Mouse (Mus musculus) hindbrain, embryonic 12.5 days (tissue): ENCODE measurements at regions not wholly inside any gene's neighbourhood (a gene's known extent, or its start where the extent isn't known, plus 50 kb on each side); places are given as distances from the start of the nearest gene placed in this dataset.
A peak's percentile ranks its signal among the peaks of the same experiment; 100 is the strongest.

Experiments used
- ATAC-seq: fragments of 200-750 bp; cut with Nextera tagmentation; 2 replicates; pipeline ENCODE4 v1.8.0; 2017; ENCODE audit warnings: moderate TSS enrichment; ENCODE audit not compliant: low FRiP score
- H3K27ac ChIP-seq: fragments of 300-500 bp; sonication (generic); 2 replicates; pipeline ENCODE4 v1.5.1; 2016; ENCODE audit warnings: mild to moderate bottlenecking
- H3K27me3 ChIP-seq: fragments of 300-500 bp; sonication (generic); 2 replicates; pipeline ENCODE4 v1.6.1; 2016; ENCODE audit warnings: mild to moderate bottlenecking
- H3K36me3 ChIP-seq: fragments of 300-500 bp; sonication (generic); 2 replicates; pipeline ENCODE4 v1.6.1; 2016; ENCODE audit warnings: mild to moderate bottlenecking
- H3K4me1 ChIP-seq: fragments of 300-500 bp; sonication (generic); 2 replicates; pipeline ENCODE4 v1.6.1; 2016
- H3K4me2 ChIP-seq: fragments of 300-500 bp; sonication (generic); replicated peaks from 2 replicates; pipeline ENCODE4 v1.6.1; 2016; ENCODE audit warnings: mild to moderate bottlenecking
- H3K4me3 ChIP-seq: fragments of 300-500 bp; sonication (generic); 2 replicates; pipeline ENCODE4 v1.5.1; 2016; ENCODE audit warnings: mild to moderate bottlenecking
- H3K9ac ChIP-seq: fragments of 300-500 bp; sonication (generic); 2 replicates; pipeline ENCODE4 v1.6.1; 2016; ENCODE audit warnings: mild to moderate bottlenecking, moderate library complexity
- H3K9me3 ChIP-seq: fragments of 300-500 bp; sonication (generic); replicated peaks from 2 replicates; pipeline ENCODE4 v1.6.1; 2016; ENCODE audit warnings: mild to moderate bottlenecking
- WGBS: fragments of 180-500 bp; shearing (Covaris S2); methylation state at CpG from one replicate; pipeline ENCODE4 v1.1.7; 2016; 5-methylcytosine and 5-hydroxymethylcytosine counted together

DNA sequence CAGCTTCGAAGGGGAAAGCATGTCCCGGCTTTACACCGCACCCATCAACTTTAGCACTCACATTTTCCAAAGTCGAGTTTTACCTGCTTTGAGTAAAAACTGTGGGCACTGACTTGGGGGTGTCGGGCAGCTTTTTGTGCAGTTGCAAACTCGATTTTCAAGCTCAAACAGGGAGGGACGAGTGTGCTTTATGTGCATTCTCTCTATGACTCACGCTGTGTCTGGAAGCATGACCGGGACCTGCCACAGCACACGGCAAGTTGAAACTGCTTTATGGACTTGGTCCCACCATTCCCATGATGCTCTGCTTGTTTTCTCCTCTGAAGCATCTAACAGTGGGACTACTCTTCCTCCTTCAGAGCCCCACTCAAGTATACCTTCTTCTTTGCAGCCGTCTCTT, 174.8 kb downstream of the Sox2 start:
- Histone ChIP-seq H3K27me3 (no peaks in the 10 kb centered on the region), H3K9me3 (no peaks in the 10 kb centered on the region), H3K27ac (no peak overlapping the region), H3K4me2 (no peak overlapping the region), H3K9ac (no peak overlapping the region), H3K36me3 (no peaks in the 10 kb centered on the region), H3K4me1 (no peaks in the 10 kb centered on the region), H3K4me3 (no peak overlapping the region)
- ATAC-seq = no peak
- WGBS = 88% methylated on average over 11 of the region's 11 CpGs

DNA sequence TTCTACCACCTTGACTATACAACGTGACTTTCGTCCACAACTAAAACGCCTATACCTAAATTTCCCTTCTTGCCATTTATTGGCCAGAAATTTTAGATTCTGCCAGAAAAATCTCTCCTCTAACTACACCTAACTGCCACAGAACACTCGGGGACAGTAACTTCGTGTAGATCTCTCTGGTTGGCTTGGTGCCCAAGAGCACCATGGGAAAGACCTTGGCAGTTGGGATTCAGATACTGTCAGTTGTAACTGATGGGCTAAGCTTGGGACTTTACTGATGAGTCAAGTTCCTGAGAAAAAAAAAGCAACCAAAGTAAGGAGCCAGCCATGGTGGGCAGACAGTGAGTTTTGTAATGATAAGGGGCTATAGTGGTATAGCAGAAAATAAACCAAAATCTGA, 176.2 kb downstream of the Sox2 start:
- no peak overlapping the region for H3K27ac ChIP-seq
- ATAC-seq = no peak
- no peak overlapping the region for H3K4me2 ChIP-seq
- no peak overlapping the region for H3K9ac ChIP-seq
- no peaks in the 10 kb centered on the region for H3K27me3 ChIP-seq
- H3K36me3 ChIP-seq = no peaks in the 10 kb centered on the region
- WGBS = 91% methylated on average over 5 of the region's 5 CpGs
- H3K9me3 ChIP-seq = no peaks in the 10 kb centered on the region
- H3K4me1 ChIP-seq = no peaks in the 10 kb centered on the region
- H3K4me3 ChIP-seq = no peak overlapping the region

DNA sequence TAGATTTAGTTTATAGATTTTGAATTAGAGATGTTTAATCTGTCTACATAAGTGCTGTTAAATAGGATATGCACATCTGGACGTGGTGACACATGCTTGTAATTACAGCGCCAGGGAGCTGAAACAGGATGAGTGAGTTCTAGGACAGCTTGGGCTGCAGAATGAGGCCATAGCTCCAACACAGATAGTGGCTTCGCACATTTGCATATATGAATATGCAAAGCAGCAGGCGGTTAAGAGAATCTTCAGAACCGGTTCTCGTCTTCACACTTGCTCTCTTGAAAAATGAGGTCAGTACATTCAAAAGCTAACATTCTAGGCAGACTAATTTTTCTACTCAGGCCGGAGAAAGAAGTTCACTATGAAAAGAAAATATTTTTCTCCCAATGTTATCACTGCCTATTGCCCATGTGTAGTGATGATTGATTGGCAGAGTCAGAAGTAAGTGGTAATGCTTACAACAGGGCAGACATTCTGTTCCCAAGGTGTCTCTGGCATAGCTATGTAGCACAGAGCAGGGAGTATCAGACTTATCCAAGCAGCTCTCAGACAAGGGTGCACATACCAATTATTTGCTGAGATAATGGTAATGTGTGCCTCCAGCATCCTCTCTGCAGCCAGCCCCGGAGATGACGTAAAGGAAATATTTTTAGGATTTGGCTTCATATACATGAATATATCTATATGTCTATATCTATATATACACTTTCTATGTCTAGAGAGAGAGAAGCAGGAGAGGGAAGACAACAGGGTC, 178.4 kb downstream of the Sox2 start:
- Histone ChIP-seq H3K9me3 (no peaks in the 10 kb centered on the region), H3K4me1 (no peaks in the 10 kb centered on the region), H3K4me2 (no peak overlapping the region), H3K9ac (no peak overlapping the region), H3K36me3 (no peaks in the 10 kb centered on the region), H3K27me3 (no peaks in the 10 kb centered on the region), H3K4me3 (no peak overlapping the region), H3K27ac (no peak overlapping the region)
- WGBS = 50% methylated on average over 9 of the region's 9 CpGs
- no peak for ATAC-seq

DNA sequence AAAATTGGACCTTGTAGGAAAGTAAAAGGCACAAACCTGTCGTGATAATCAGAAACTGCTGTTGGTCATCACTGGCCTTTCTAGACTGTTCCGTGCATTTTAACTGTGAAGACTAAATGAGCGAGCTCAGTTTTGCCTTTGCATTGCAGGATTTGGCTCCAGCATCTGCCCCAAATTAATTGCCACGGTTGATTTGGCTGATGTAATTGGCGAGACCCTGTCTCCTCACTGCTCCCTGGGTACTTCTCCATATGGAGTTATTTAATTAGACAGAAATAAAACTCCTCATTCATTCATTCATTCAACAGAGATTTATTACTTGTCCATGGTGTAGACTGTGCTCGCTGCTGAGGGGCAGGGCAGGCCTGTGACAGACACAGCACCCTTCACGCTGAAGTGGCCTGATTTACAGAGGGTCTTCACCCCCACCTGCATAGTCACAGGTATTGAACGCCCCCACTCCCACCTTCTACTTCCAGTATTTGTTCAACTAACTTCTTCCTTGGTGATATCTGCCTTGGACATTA, 186.6 kb downstream of the Sox2 start:
- ATAC-seq = peak; percentile 78
- no peak overlapping the region for H3K4me2 ChIP-seq

DNA sequence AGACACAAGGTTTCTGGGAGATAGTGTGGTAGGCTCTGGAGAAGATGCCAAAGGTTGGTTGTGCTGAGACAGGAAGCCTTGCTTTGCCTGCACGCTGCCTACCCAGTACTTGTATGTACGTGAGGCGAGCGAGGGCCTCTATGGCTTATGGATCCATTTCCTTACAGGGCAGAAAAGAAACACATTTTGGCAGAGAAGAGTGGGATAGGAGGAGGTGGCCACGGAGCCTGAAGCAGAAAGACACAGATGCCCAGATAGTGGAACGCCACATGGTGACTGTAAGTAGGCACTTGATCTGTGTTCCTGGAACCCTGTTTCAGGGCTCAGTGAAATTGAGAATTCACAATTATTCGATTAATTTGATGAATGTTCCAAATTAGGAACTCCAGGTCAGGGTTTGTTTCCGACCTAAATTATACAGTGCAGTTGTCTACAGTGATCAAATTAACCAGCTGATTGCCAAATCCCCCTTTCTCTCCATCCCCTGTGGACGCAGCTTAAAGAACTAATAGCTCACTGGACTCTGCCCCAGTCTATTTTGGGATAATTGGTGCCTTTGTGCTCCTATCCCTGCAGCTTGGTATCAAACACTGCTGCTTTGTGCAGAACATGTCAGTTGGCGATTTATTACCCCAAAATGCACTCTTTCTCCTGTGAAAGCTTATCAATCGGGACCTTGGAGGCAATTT, 187.6 kb downstream of the Sox2 start:
- 65% methylated on average over 11 of the region's 11 CpGs for WGBS
- H3K4me2 ChIP-seq = no peak overlapping the region
- ATAC-seq = no peak
- H3K9me3 ChIP-seq = no peaks in the 10 kb centered on the region
- H3K36me3 ChIP-seq = no peaks in the 10 kb centered on the region
- H3K27ac ChIP-seq = no peak overlapping the region
- peaks cover 6% of the 10 kb centered on the region for H3K4me1 ChIP-seq
- H3K4me3 ChIP-seq = no peak overlapping the region
- no peaks in the 10 kb centered on the region for H3K27me3 ChIP-seq
- no peak overlapping the region for H3K9ac ChIP-seq

More for the DNA sequence above, 186.6 kb downstream of the Sox2 start:
- H3K27ac ChIP-seq = no peak overlapping the region
- peaks cover 6% of the 10 kb centered on the region for H3K4me1 ChIP-seq
- no peaks in the 10 kb centered on the region for H3K27me3 ChIP-seq
- H3K36me3 ChIP-seq = no peaks in the 10 kb centered on the region
- no peaks in the 10 kb centered on the region for H3K9me3 ChIP-seq
- no peak overlapping the region for H3K4me3 ChIP-seq
- 70% methylated on average over 8 of the region's 8 CpGs for WGBS
- no peak overlapping the region for H3K9ac ChIP-seq

DNA sequence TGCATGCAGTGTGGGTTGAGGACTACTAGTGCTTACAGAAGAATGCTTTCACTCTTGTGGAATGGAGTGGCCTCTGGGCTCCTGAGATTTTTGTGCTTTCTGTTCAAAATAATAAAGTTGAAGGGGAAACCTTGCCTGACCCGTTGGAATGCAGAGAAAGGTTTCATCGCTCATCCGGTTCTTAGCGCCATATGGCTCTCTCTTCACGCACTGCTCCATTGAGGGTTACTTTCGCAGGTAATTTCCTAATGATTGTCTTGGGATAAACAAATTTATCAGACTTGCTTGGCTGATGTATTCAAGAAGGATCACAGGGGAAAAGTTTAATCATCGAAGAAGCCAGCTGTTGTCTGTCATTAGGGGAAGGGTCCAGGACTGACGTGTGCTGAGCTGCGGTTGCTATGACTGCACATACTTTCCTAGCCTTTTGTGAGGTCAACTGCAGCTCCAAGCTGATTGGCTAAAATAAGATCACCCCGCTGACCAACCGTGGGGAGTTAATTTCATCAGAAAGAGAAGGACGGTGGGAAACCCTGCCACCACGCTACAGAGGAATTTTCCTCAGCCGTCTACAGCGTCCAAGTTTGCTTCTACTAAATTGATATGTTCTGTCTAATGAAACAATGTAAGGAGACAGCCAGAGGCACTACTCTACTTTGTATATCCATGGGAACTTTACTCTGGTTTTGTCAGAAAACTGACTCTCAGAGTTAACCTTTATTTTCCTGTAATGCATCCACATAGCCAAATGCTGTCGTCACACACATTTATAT, 210.9 kb downstream of the Sox2 start:
- Histone ChIP-seq H3K4me1 (peaks cover 9% of the 10 kb centered on the region), H3K36me3 (no peaks in the 10 kb centered on the region), H3K9me3 (no peaks in the 10 kb centered on the region), H3K27ac (peak overlapping the region; percentile 52; the same call in 1 of the 2 replicates), H3K4me2 (no peak overlapping the region), H3K27me3 (no peaks in the 10 kb centered on the region), H3K9ac (no peak overlapping the region), H3K4me3 (no peak overlapping the region)
- ATAC-seq = peak; percentile 72
- 55% methylated on average over 16 of the region's 16 CpGs for WGBS

DNA sequence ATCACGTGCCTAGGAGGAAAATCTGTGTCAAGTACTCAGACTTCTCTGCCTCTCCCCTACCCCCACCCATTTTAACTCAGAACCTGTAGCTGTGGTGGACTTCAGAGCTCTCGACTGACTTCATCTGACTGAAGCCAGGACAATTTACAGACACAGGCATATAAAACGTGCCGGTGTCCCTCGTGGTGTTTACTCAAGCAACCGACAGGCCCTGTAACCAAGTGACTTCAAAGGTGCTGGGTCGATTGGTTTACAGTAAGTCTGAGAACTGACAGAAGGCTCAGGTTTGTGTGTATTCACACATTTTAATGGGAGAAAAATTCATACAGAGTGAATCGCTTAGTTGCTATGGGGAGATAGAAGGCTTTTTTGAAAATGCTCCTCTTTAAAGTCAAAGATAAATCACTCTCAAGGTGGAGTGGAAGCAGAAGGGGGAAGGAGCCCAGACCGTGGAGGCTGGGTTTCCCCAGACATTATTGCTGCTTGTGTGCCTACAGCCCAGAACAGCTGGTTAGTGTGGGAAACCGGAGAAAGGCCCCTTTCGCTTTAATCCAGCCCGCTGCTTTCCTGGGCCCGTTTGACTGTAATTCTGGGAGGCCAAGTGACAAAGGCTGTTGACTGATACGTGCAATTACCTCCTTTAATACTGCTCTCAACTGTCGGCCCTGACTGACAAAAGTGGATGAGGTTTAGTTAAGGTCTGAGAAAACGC, 218.6 kb downstream of the Sox2 start:
- H3K4me3 ChIP-seq = no peak overlapping the region
- WGBS = 44% methylated on average over 16 of the region's 16 CpGs
- H3K9ac ChIP-seq = no peak overlapping the region
- ATAC-seq = no peak
- no peak overlapping the region for H3K4me2 ChIP-seq
- no peak overlapping the region for H3K27ac ChIP-seq
- H3K27me3 ChIP-seq = peaks cover 4% of the 10 kb centered on the region
- no peaks in the 10 kb centered on the region; the same call in 1 of the 2 replicates for H3K4me1 ChIP-seq
- H3K36me3 ChIP-seq = no peaks in the 10 kb centered on the region
- no peaks in the 10 kb centered on the region for H3K9me3 ChIP-seq

DNA sequence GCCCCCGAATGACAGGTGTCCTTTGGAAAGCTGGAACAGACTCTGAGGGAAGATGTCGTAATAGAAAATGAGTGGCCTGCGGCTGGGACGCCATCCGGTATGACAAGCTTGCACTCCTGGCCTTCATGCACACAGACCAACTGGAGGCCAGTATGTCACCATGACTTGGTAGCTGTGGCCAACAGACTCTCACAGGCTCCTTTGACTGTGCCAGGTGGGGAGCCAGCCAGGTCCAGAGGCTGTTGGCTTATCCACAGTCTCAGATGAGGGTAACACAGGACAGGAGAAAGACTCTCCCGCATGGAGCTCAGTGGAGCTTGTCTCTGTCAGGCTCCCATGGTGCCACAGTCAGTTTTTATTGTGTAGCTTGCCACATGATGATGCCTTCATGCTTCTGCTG, 219.7 kb downstream of the Sox2 start:
- H3K27ac ChIP-seq = no peak overlapping the region
- 87% methylated on average over 6 of the region's 6 CpGs for WGBS
- no peak overlapping the region for H3K4me3 ChIP-seq

DNA sequence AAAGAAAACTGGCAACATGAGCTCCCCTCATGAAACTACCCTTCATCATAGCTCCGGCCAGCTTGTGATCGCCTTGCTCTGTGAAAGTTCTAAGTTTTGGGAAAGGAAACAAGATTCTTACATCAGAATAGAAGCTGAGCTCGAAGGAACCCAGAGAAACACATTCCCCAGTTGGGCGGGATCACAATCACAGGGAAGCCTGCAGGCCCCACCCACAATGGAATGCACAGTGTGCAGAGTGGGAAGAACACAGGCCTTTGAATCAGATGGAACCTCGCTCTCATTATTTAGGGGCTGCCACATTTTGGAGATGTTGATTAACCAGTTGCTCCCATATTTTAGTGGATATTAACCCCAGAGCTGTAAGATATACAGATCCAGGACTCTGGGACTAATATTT, 234.9 kb downstream of the Sox2 start:
- H3K27ac ChIP-seq = no peak overlapping the region
- no peaks in the 10 kb centered on the region for H3K27me3 ChIP-seq
- WGBS = 86% methylated on average over 5 of the region's 5 CpGs
- no peak for ATAC-seq
- H3K36me3 ChIP-seq = no peaks in the 10 kb centered on the region
- no peaks in the 10 kb centered on the region for H3K4me1 ChIP-seq
- H3K4me3 ChIP-seq = no peak overlapping the region
- H3K9me3 ChIP-seq = no peaks in the 10 kb centered on the region
- H3K4me2 ChIP-seq = no peak overlapping the region
- H3K9ac ChIP-seq = no peak overlapping the region

More for the DNA sequence above, 219.7 kb downstream of the Sox2 start:
- no peak overlapping the region for H3K9ac ChIP-seq
- no peaks in the 10 kb centered on the region for H3K36me3 ChIP-seq
- no peaks in the 10 kb centered on the region; the same call in 1 of the 2 replicates for H3K4me1 ChIP-seq
- ATAC-seq = no peak
- H3K27me3 ChIP-seq = peaks cover 4% of the 10 kb centered on the region
- H3K9me3 ChIP-seq = no peaks in the 10 kb centered on the region
- no peak overlapping the region for H3K4me2 ChIP-seq

DNA sequence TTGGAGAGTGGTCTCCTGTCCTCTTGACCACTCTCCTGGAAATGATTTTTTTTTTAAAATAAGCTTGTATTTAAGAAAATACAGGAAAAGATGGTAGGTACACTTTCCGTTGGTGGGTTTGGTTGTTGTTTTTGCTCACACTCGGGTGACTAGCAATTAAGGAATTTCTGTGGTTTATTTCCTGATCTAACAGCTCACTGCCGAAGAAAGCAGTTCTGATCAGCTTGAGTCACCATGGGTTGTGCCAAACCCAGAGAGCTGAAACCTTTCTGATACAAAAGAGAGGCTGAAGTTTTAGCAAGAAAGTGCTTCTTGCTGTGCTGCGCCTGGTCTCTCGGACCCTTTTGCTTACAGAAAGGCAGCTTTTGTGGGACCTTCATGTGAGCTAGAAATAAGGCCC, 243.2 kb downstream of the Sox2 start:
- no peak overlapping the region for H3K27ac ChIP-seq
- 92% methylated on average over 5 of the region's 5 CpGs for WGBS

DNA sequence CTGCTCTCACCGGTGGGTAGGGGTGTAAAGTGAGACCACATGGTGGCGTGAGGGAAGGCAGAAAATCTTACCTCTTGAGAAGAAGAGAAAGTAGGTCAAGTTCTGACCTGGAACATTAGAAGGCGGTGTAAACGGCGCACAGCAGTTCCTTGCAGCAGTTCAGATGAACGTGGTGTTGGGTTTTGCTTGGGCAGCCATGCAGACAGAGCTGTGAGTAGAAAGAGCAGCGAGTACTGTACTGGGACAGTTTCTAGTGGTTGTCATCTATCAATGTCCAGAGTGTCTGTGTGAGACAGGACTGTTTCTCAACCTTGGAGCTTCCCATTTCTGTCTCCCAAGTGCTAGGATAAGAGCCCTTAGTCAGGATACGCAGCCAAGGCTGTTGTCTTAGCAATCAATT, 252.9 kb downstream of the Sox2 start:
- H3K9me3 ChIP-seq = no peaks in the 10 kb centered on the region
- H3K27ac ChIP-seq = no peak overlapping the region
- ATAC-seq = no peak
- no peak overlapping the region for H3K4me3 ChIP-seq
- H3K4me1 ChIP-seq = no peaks in the 10 kb centered on the region
- H3K36me3 ChIP-seq = no peaks in the 10 kb centered on the region
- H3K4me2 ChIP-seq = no peak overlapping the region
- no peak overlapping the region for H3K9ac ChIP-seq
- H3K27me3 ChIP-seq = no peaks in the 10 kb centered on the region
- 79% methylated on average over 8 of the region's 8 CpGs for WGBS

More for the DNA sequence above, 243.2 kb downstream of the Sox2 start:
- H3K4me2 ChIP-seq = no peak overlapping the region
- peaks cover 16% of the 10 kb centered on the region for H3K9me3 ChIP-seq
- H3K9ac ChIP-seq = no peak overlapping the region
- no peak overlapping the region for H3K4me3 ChIP-seq
- no peak for ATAC-seq
- H3K4me1 ChIP-seq = no peaks in the 10 kb centered on the region
- H3K36me3 ChIP-seq = no peaks in the 10 kb centered on the region
- H3K27me3 ChIP-seq = no peaks in the 10 kb centered on the region

DNA sequence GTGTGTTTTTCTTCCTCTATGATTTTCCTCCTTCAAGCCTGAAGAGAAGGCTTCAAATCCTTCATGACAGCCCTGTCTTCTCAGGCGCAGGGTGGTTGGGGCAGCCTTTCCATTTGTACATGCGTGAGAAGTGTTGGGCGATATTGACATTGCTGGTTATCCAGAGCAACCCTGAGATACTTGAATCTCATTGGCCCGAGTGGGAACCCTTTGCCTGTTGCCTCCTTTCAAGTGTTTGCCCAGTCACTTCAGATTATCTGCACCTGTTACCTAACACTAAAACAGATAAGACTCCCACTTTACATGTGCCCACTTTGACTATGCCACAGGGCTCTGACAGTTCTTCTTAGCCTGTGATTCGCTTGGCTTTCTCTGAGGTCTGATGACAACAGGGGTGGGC, 258.3 kb downstream of the Sox2 start:
- no peaks in the 10 kb centered on the region for H3K27me3 ChIP-seq
- H3K9me3 ChIP-seq = no peaks in the 10 kb centered on the region
- no peak overlapping the region for H3K9ac ChIP-seq
- H3K36me3 ChIP-seq = no peaks in the 10 kb centered on the region
- no peak for ATAC-seq
- no peaks in the 10 kb centered on the region for H3K4me1 ChIP-seq
- H3K4me3 ChIP-seq = no peak overlapping the region
- H3K4me2 ChIP-seq = no peak overlapping the region
- WGBS = 85% methylated on average over 5 of the region's 5 CpGs
- no peak overlapping the region for H3K27ac ChIP-seq
